ENCODE assay signal across 10 mouse cellular contexts in the genomic region with DNA sequence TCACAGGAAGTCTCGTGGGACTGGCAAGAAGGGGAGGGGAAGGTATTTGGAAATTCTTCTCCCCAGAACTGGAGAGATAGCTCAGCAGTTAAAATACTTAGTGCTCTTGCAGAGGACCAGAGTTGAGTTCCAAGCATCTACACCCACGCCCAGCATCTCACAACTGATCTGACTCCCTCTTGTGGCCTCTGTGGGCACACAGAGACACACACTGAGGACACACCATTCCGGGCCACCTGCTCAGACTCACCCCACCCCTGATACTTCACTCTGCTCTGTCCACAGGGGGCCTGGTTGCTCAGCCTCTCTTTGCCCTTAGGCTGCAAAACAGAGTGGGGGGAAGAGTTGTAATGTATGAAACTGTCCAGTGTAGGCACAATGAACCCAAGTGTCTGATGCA. TPM values are rescaled to one million over a fixed set of nuclear protein-coding genes. Genes with fewer than 3 reads are reported as not detected.
DNase-seq lines count a peak whose midpoint lies in the region; ATAC-seq and TF ChIP-seq lines count a peak whose summit lies in the region.
"Had no signal": no experiment of that assay in that cellular context is flagged by ENCODE, and none has a peak within 500 bp of the region (broad histone marks: within the 10 kb centered on the region; RNA-seq: fewer than 3 reads in every experiment).

No protein-coding gene starts in this region.

- H3K36me3 ChIP-seq in CH12.LX (replicated peaks in 1 of 2; ENCODE audit: control insufficient read depth in 1 of 2, insufficient read depth in 1 of 2, low read length in 1 of 2) = peaks cover 0 to 53% of the 10 kb centered on the region in 2 experiments
- peaks cover 61% of the 10 kb centered on the region for H3K36me3 ChIP-seq in midbrain, embryonic 10.5 days

- dilution Hi-C loops in CH12.LX (cut with MboI; ENCODE audit: extremely low pct_ligation_motif_present, extremely low pct_unique_long_range_greater_than_20kb, low sequenced_read_pairs) = no loop called here

- H3K27ac ChIP-seq in layer of hippocampus, adult 2 months = peak overlapping the region; percentile 62
- no peak overlapping the region for H3K27ac ChIP-seq in CH12.LX (ENCODE audit: insufficient read depth, low read depth)
- H3K27ac ChIP-seq in midbrain, embryonic 10.5 days (replicated peaks) = no peak overlapping the region

- no peak for TF ChIP-seq EP300 in CH12.LX (IDR thresholded peaks at IDR 0.05; ENCODE audit: low read length)

- WGBS in midbrain, embryonic 10.5 days = 81% methylated on average over 3 of the region's 3 CpGs

- peaks cover 6 to 55% of the 10 kb centered on the region in 2 experiments for H3K4me1 ChIP-seq in CH12.LX (ENCODE audit: control insufficient read depth in 1 of 2, insufficient read depth in 2 of 2)
- peaks cover 70% of the 10 kb centered on the region for H3K4me1 ChIP-seq in midbrain, embryonic 10.5 days

- H3K4me3 ChIP-seq in layer of hippocampus, adult 2 months = no peak overlapping the region
- H3K4me3 ChIP-seq in CH12.LX (replicated peaks in 1 of 3; ENCODE audit: low read depth in 2 of 3, low read length in 2 of 3, poor library complexity in 1 of 3) = no peak overlapping the region
- 0 out of 2 replicates have a peak overlapping the region, but pooled peaks have one; percentile 5 for H3K4me3 ChIP-seq in midbrain, embryonic 10.5 days
- H3K4me3 ChIP-seq: erythroblast, embryonic 14.5 days had no signal

- H3K9me3 ChIP-seq in CH12.LX (replicated peaks; ENCODE audit: low read length) = no peaks in the 10 kb centered on the region
- no peaks in the 10 kb centered on the region for H3K9me3 ChIP-seq in midbrain, embryonic 10.5 days (replicated peaks)

- in situ Hi-C loops in CH12.LX (cut with MboI; ENCODE audit: low pct_ligation_motif_present, low pct_unique_long_range_greater_than_20kb, low sequenced_read_pairs) = loop anchor here (5.0 kb wide), 1 partner anchor 37 kb away; no protein-coding TSS in a partner anchor

- DNase-seq in layer of hippocampus, adult 2 months (ENCODE audit: low spot score in 2 of 2) = no peak
- no peak for DNase-seq in layer of hippocampus, postnatal 25 days (ENCODE audit: extremely low spot score in 1 of 2, low spot score in 1 of 2)
- DNase-seq in CH12.LX (ENCODE audit: extremely low read depth) (peak; percentile 51), ZHBTc4 (ENCODE audit: low read depth, low spot score) (peak; percentile 72)
- DNase-seq in midbrain, embryonic 10.5 days (ENCODE audit: low spot score) = no peak
- DNase-seq in right cerebral cortex, postnatal 25 days = no peak
- DNase-seq in left cerebral cortex, postnatal 25 days (ENCODE audit: low spot score in 2 of 2) = no peak
- DNase-seq: adrenal gland, postnatal 14 days had no signal

- H3K4me2 ChIP-seq in CH12.LX (ENCODE audit: insufficient read depth, low read depth, poor library complexity, severe bottlenecking) = no peak overlapping the region

- TF ChIP-seq RAD21 in CH12.LX (IDR thresholded peaks at IDR 0.05; ENCODE audit: low read depth, low read length) = peak; percentile 29

- no peaks in the 10 kb centered on the region for H3K27me3 ChIP-seq in CH12.LX (replicated peaks)
- peaks cover 11% of the 10 kb centered on the region for H3K27me3 ChIP-seq in midbrain, embryonic 10.5 days (ENCODE audit: low read depth, poor library complexity, severe bottlenecking)

- no peaks in the 10 kb centered on the region for H3K79me2 ChIP-seq in CH12.LX (replicated peaks; ENCODE audit: control insufficient read depth, extremely low read depth, insufficient read depth, poor library complexity, severe bottlenecking)

- intact Hi-C loops in left cerebral cortex, postnatal 25 days (cut with DNase I) = no loop called here

- ATAC-seq in erythroblast, adult 5-6 weeks (replicated peaks; ENCODE audit: low FRiP score, poor library complexity, severe bottlenecking) = no peak

- no peak for TF ChIP-seq POLR2A in CH12.LX (IDR thresholded peaks at IDR 0.05; ENCODE audit: low read depth, low read length)

- TF ChIP-seq CTCF in layer of hippocampus, adult 2 months (conservative IDR thresholded peaks at IDR 0.05) = peak; percentile 66
- peak in 1 of 2 experiments; percentile 56; a peak in 2 of 4 replicates for TF ChIP-seq CTCF in CH12.LX (conservative IDR thresholded peaks at IDR 0.05 in 1 of 2, IDR thresholded peaks at IDR 0.05 in 1 of 2; ENCODE audit: low read depth in 2 of 2, low read length in 2 of 2)

- H3K9ac ChIP-seq in CH12.LX (ENCODE audit: insufficient read depth, low read depth) = no peak overlapping the region

TF ChIP-seq in CH12.LX, 34 proteins besides CTCF, POLR2A, EP300 and RAD21:
- TF ChIP-seq USF1 (IDR thresholded peaks at IDR 0.05; ENCODE audit: low read depth, low read length) = no peak
- no peak for TF ChIP-seq ZMIZ1 (IDR thresholded peaks at IDR 0.05; ENCODE audit: low read depth, low read length)
- peak; percentile 51 for TF ChIP-seq SMC3 (IDR thresholded peaks at IDR 0.05; ENCODE audit: low read depth, low read length)

RNA-seq across cellular contexts. Expression of a gene that starts 3.4 kb away (rescaled TPM):
- 10 to 100 TPM; 84.3 to 98.5 TPM for total RNA-seq in layer of hippocampus, adult 2 months (2021)
- total RNA-seq in layer of hippocampus, postnatal 25 days (2021) = 100 to 1,000 TPM in 1 of 2 experiments, 10 to 100 TPM in 1; 82.9 to 110 TPM
- total RNA-seq in CH12.LX (2012; rRNA removed) (12.8 and 14.2 TPM in 2 replicates), CH12.LX (2014; rRNA removed) (5.0 and 6.4 TPM in 2 replicates)
- polyA plus RNA-seq in CH12.LX (2012; ENCODE audit: insufficient read length, low read depth) = 21.1 and 25.2 TPM in 2 replicates
- 10.4 and 15.0 TPM in 2 replicates for polyA plus RNA-seq in midbrain, embryonic 10.5 days (2016; fragmentation: Nextera tagmentation; extraction: Ambion mirVana)
- total RNA-seq in left cerebral cortex, postnatal 25 days (2021) = 100 to 1,000 TPM in 1 of 2 experiments, 10 to 100 TPM in 1; 83.4 to 107 TPM
- total RNA-seq in erythroblast, adult 5-6 weeks (2015; ENCODE audit: low replicate concordance) = 2.1 and 2.3 TPM in 2 replicates
- total RNA-seq in erythroblast, adult 5-6 weeks (2017; ENCODE audit: low replicate concordance) = 4.7 and 6.0 TPM in 2 replicates

Comparison
In these comparisons a context has a peak if more than half of its experiments do, and no peak if none do; other contexts are left out.
1. DNase-seq: peak in CH12.LX (single experiment) and ZHBTc4 (single experiment); none in layer of hippocampus, adult 2 months (0 of 2), layer of hippocampus, postnatal 25 days (0 of 2), midbrain, embryonic 10.5 days (single experiment), right cerebral cortex, postnatal 25 days (single experiment) and left cerebral cortex, postnatal 25 days (0 of 2).
2. RNA of a gene that starts 3.4 kb away (total RNA-seq): 82.9 to 110 TPM in layer of hippocampus, postnatal 25 days, 83.4 to 107 TPM in left cerebral cortex, postnatal 25 days and 84.3 to 98.5 TPM in layer of hippocampus, adult 2 months; 5.0 to 14.2 TPM in CH12.LX and 2.1 to 6.0 TPM in erythroblast, adult 5-6 weeks; every median in the first group is over 4 times any median in the second.